Mouse (Mus musculus) embryonic facial prominence, embryonic 12.5 days (tissue): Measurements from ENCODE around the gene Sirpa. TPM values are rescaled to one million over a fixed set of nuclear protein-coding genes. Genes with fewer than 3 reads are reported as not detected.

ENCODE experiments used
- ATAC-seq: fragments of 200-750 bp; cut with Nextera tagmentation; 2 replicates; pipeline ENCODE4 v1.8.0; 2017; ENCODE audit not compliant: insufficient number of reproducible peaks, insufficient read depth, low FRiP score, low TSS enrichment
- H3K27ac ChIP-seq: fragments of 300-500 bp; sonication (generic); 2 replicates; pipeline ENCODE4 v1.5.1; 2016; ENCODE audit warnings: mild to moderate bottlenecking
- H3K27me3 ChIP-seq: fragments of 300-500 bp; sonication (generic); 2 replicates; pipeline ENCODE4 v1.6.1; 2016; ENCODE audit warnings: mild to moderate bottlenecking, moderate library complexity
- H3K36me3 ChIP-seq: fragments of 300-500 bp; sonication (generic); 2 replicates; pipeline ENCODE4 v1.6.1; 2016; ENCODE audit warnings: mild to moderate bottlenecking
- H3K4me1 ChIP-seq: fragments of 300-500 bp; sonication (generic); 2 replicates; pipeline ENCODE4 v1.6.1; 2016
- H3K4me2 ChIP-seq: fragments of 300-500 bp; sonication (generic); replicated peaks from 2 replicates; pipeline ENCODE4 v1.6.1; 2016; ENCODE audit warnings: mild to moderate bottlenecking, moderate library complexity
- H3K4me3 ChIP-seq: fragments of 300-500 bp; sonication (generic); 2 replicates; pipeline ENCODE4 v1.5.1; 2016; ENCODE audit warnings: mild to moderate bottlenecking
- H3K9ac ChIP-seq: fragments of 300-500 bp; sonication (generic); 2 replicates; pipeline ENCODE4 v1.6.1; 2016; ENCODE audit warnings: mild to moderate bottlenecking, moderate library complexity
- H3K9me3 ChIP-seq: fragments of 300-500 bp; sonication (generic); 2 replicates; pipeline ENCODE4 v1.6.1; 2016; ENCODE audit warnings: mild to moderate bottlenecking, moderate library complexity
- WGBS: fragments of 180-500 bp; shearing (Covaris S2); methylation state at CpG from one replicate; pipeline ENCODE4 v1.1.7; 2016; 5-methylcytosine and 5-hydroxymethylcytosine counted together
- polyA plus RNA-seq: library from polyadenylated mRNA; unstranded; fragments of >200 nt; fragmentation: Nextera tagmentation; extraction: Ambion mirVana; gene quantifications from 2 replicates; pipeline ENCODE4 v1.2.1, GENCODE M21; 2016

The Sirpa gene
- polyA plus RNA-seq, 1 experiment from 2014 or later: 24.3 TPM

GRCm38 (mm10) chr2:129627811-129628210 lies 35.2 kb downstream of the Sirpa start:
- Histone ChIP-seq H3K9me3 (no peaks in the 10 kb centered on the region), H3K27me3 (no peaks in the 10 kb centered on the region), H3K36me3 (peaks cover 14% of the 10 kb centered on the region; the same call in 1 of the 2 replicates), H3K27ac (no peak overlapping the region), H3K4me1 (no peaks in the 10 kb centered on the region), H3K9ac (no peak overlapping the region), H3K4me3 (no peak overlapping the region), H3K4me2 (no peak overlapping the region)
- 86% methylated on average over 13 of the region's 13 CpGs for WGBS
- ATAC-seq: no peak

GRCm38 (mm10) chr2:129628456-129629185 lies 36.0 kb downstream of the Sirpa start:
- 93% methylated on average over 6 of the region's 6 CpGs for WGBS
- Histone ChIP-seq H3K36me3 (peaks cover 14% of the 10 kb centered on the region; the same call in 1 of the 2 replicates), H3K9ac (no peak overlapping the region), H3K27me3 (no peaks in the 10 kb centered on the region), H3K4me2 (no peak overlapping the region), H3K9me3 (no peaks in the 10 kb centered on the region), H3K4me1 (no peaks in the 10 kb centered on the region), H3K27ac (no peak overlapping the region), H3K4me3 (no peak overlapping the region)
- ATAC-seq: no peak

- Histone ChIP-seq H3K4me2 (no peak overlapping the region), H3K4me3 (no peak overlapping the region), H3K4me1 (no peaks in the 10 kb centered on the region), H3K9ac (no peak overlapping the region), H3K27ac (no peak overlapping the region), H3K36me3 (peaks cover 14% of the 10 kb centered on the region; the same call in 1 of the 2 replicates), H3K9me3 (no peaks in the 10 kb centered on the region), H3K27me3 (no peaks in the 10 kb centered on the region)
- no peak for ATAC-seq
- 91% methylated on average over 15 of the region's 15 CpGs for WGBS
These were observed 37.3 kb downstream of the Sirpa start for GRCm38 (mm10) chr2:129629786-129630531.

GRCm38 (mm10) chr2:129630532-129630886 lies 37.9 kb downstream of the Sirpa start:
- WGBS: 91% methylated on average over 3 of the region's 3 CpGs
- Histone ChIP-seq H3K36me3 (peaks cover 14% of the 10 kb centered on the region; the same call in 1 of the 2 replicates), H3K4me2 (no peak overlapping the region), H3K4me3 (no peak overlapping the region), H3K9me3 (no peaks in the 10 kb centered on the region), H3K4me1 (no peaks in the 10 kb centered on the region), H3K27me3 (no peaks in the 10 kb centered on the region), H3K27ac (no peak overlapping the region), H3K9ac (no peak overlapping the region)
- ATAC-seq: no peak

GRCm38 (mm10) chr2:129630978-129631660 lies 38.5 kb downstream of the Sirpa start:
- Histone ChIP-seq H3K9me3 (no peaks in the 10 kb centered on the region), H3K4me2 (no peak overlapping the region), H3K4me1 (no peaks in the 10 kb centered on the region), H3K9ac (no peak overlapping the region), H3K27me3 (no peaks in the 10 kb centered on the region), H3K4me3 (no peak overlapping the region), H3K27ac (no peak overlapping the region), H3K36me3 (peaks cover 12% of the 10 kb centered on the region; the same call in 1 of the 2 replicates)
- no peak for ATAC-seq
- 93% methylated on average over 7 of the region's 7 CpGs for WGBS

GRCm38 (mm10) chr2:129632324-129632723 lies 39.7 kb downstream of the Sirpa start:
- Histone ChIP-seq H3K27me3 (no peaks in the 10 kb centered on the region), H3K36me3 (peaks cover 12% of the 10 kb centered on the region; the same call in 1 of the 2 replicates), H3K27ac (no peak overlapping the region), H3K4me1 (no peaks in the 10 kb centered on the region), H3K4me3 (no peak overlapping the region), H3K4me2 (no peak overlapping the region), H3K9ac (no peak overlapping the region), H3K9me3 (no peaks in the 10 kb centered on the region)
- ATAC-seq: no peak
- 85% methylated on average over 7 of the region's 7 CpGs for WGBS

GRCm38 (mm10) chr2:129633077-129633732 lies 40.6 kb downstream of the Sirpa start:
- H3K4me1 ChIP-seq: no peaks in the 10 kb centered on the region
- H3K27ac ChIP-seq: no peak overlapping the region
- peaks cover 12% of the 10 kb centered on the region; the same call in 1 of the 2 replicates for H3K36me3 ChIP-seq
- no peak overlapping the region for H3K9ac ChIP-seq
- H3K4me3 ChIP-seq: no peak overlapping the region
- no peaks in the 10 kb centered on the region for H3K27me3 ChIP-seq
- H3K4me2 ChIP-seq: no peak overlapping the region
- no peaks in the 10 kb centered on the region for H3K9me3 ChIP-seq
- no peak for ATAC-seq
- WGBS: 65% methylated on average over 9 of the region's 9 CpGs

- Histone ChIP-seq H3K9me3 (no peaks in the 10 kb centered on the region), H3K27ac (no peak overlapping the region), H3K4me2 (no peak overlapping the region), H3K4me3 (no peak overlapping the region), H3K27me3 (no peaks in the 10 kb centered on the region), H3K9ac (no peak overlapping the region), H3K36me3 (peaks cover 12% of the 10 kb centered on the region; the same call in 1 of the 2 replicates), H3K4me1 (no peaks in the 10 kb centered on the region)
- 80% methylated on average over 3 of the region's 3 CpGs for WGBS
- ATAC-seq: no peak
These were observed 41.3 kb downstream of the Sirpa start for GRCm38 (mm10) chr2:129633982-129634381.

GRCm38 (mm10) chr2:129652616-129653015 lies 60.0 kb downstream of the Sirpa start:
- WGBS: 69% methylated on average over 4 of the region's 4 CpGs
- no peak overlapping the region for H3K9ac ChIP-seq
- ATAC-seq: no peak

GRCm38 (mm10) chr2:129653632-129654031 lies 61.0 kb downstream of the Sirpa start:
- no peak overlapping the region for H3K4me3 ChIP-seq
- H3K27ac ChIP-seq: no peak overlapping the region
- no peak overlapping the region for H3K9ac ChIP-seq
- no peak overlapping the region for H3K4me2 ChIP-seq
- 85% methylated on average over 2 of the region's 2 CpGs for WGBS
- no peak for ATAC-seq
- no peaks in the 10 kb centered on the region for H3K4me1 ChIP-seq
- no peaks in the 10 kb centered on the region for H3K36me3 ChIP-seq
- H3K9me3 ChIP-seq: no peaks in the 10 kb centered on the region
- H3K27me3 ChIP-seq: no peaks in the 10 kb centered on the region

More at GRCm38 (mm10) chr2:129652616-129653015, 60.0 kb downstream of the Sirpa start:
- H3K27me3 ChIP-seq: no peaks in the 10 kb centered on the region
- no peak overlapping the region for H3K4me2 ChIP-seq
- no peak overlapping the region for H3K27ac ChIP-seq
- H3K4me3 ChIP-seq: no peak overlapping the region
- no peaks in the 10 kb centered on the region for H3K9me3 ChIP-seq
- no peaks in the 10 kb centered on the region for H3K4me1 ChIP-seq
- H3K36me3 ChIP-seq: no peaks in the 10 kb centered on the region

- H3K4me3 ChIP-seq: no peak overlapping the region
- 84% methylated on average over 4 of the region's 4 CpGs for WGBS
These were observed 61.8 kb downstream of the Sirpa start for GRCm38 (mm10) chr2:129654233-129654950.

More at GRCm38 (mm10) chr2:129654233-129654950, 61.8 kb downstream of the Sirpa start:
- no peaks in the 10 kb centered on the region for H3K4me1 ChIP-seq
- H3K4me2 ChIP-seq: no peak overlapping the region
- no peaks in the 10 kb centered on the region for H3K27me3 ChIP-seq
- H3K27ac ChIP-seq: no peak overlapping the region
- no peak for ATAC-seq
- no peaks in the 10 kb centered on the region for H3K9me3 ChIP-seq
- no peaks in the 10 kb centered on the region for H3K36me3 ChIP-seq
- no peak overlapping the region for H3K9ac ChIP-seq
